Mouse (Mus musculus) gastrocnemius, postnatal 4 days (tissue): ENCODE measurements around the gene Fancc. TPM values are rescaled to one million over a fixed set of nuclear protein-coding genes. Genes with fewer than 3 reads are reported as not detected.
A peak's percentile ranks its signal among the peaks of the same experiment; 100 is the strongest.

Source experiments
- microRNA-seq: library from miRNA; unstranded; fragments of <30 nt; microRNA quantifications from one replicate; pipeline ENCODE4 v1.2.0, GENCODE M21; 2021
- total RNA-seq, 2 experiments: library from RNA; stranded (reverse); gene quantifications; 2 replicates each; pipeline ENCODE4 v1.2.3; 2021

Gene Fancc
- total RNA-seq, 2 experiments from 2014 or later: 8.0 to 9.0 TPM

Small RNA genes within 50 kb of the gene (microRNA-seq; reads per million reads assigned to microRNA genes)
- gene Mir23b: 26,617 reads per million, percentile 97 among the genes with 10 or more reads in this experiment
- gene Mir24-1: not detected
- gene Mir27b: 5,373 reads per million, percentile 90 among the genes with 10 or more reads in this experiment
- not detected for gene Mir3074-1

Other genes with a start within 250 kb of the Fancc start
- 10 to 100 TPM; 23.4 to 24.1 TPM for gene Ptch1, start 76.3 kb upstream of the Fancc start, total RNA-seq